Mouse (Mus musculus): ENCODE results near the gene Dnah9.

GRCm38 (mm10) chr11:65801899-65802298 lies 366.5 kb downstream of the Dnah9 start:
- TF ChIP-seq CTCF (IDR thresholded peaks at IDR 0.05; ENCODE audit: low read depth), result no peak
- TF ChIP-seq EP300 (optimal IDR thresholded peaks at IDR 0.05), result no peak
